Mouse (Mus musculus) liver, embryonic 14.5 days (tissue): ENCODE results near the gene Pate4. TPM values are rescaled to one million over a fixed set of nuclear protein-coding genes. Genes with fewer than 3 reads are reported as not detected.
A peak's percentile ranks its signal among the peaks of the same experiment; 100 is the strongest.

Experiments used
- ATAC-seq: fragments of 200-750 bp; cut with Nextera tagmentation; 2 replicates; pipeline ENCODE4 v1.8.0; 2017; ENCODE audit warnings: moderate number of reproducible peaks, mild to moderate bottlenecking, moderate library complexity; ENCODE audit not compliant: insufficient read depth
- DNase-seq, 3 experiments: peaks; one replicate each; pipeline ENCODE4 v3.0.0-alpha.2; 2012 to 2013; ENCODE audit warnings: low read depth in 3 of 3, low spot score in 3 of 3
- H3K27ac ChIP-seq: fragments of 300-500 bp; sonication (generic); 2 replicates; pipeline ENCODE4 v1.5.1; 2014; ENCODE audit warnings: moderate library complexity, mild to moderate bottlenecking, control low read depth, inconsistent platforms
- H3K27me3 ChIP-seq: fragments of 300-500 bp; sonication (generic); 2 replicates; pipeline ENCODE4 v1.6.1; 2014; ENCODE audit warnings: mild to moderate bottlenecking, low read length, moderate library complexity; ENCODE audit not compliant: control insufficient read depth, insufficient read depth
- H3K36me3 ChIP-seq: fragments of 300-500 bp; sonication (generic); replicated peaks from 2 replicates; pipeline ENCODE4 v1.6.1; 2014; ENCODE audit warnings: low read depth; ENCODE audit not compliant: control insufficient read depth, insufficient read depth
- H3K4me1 ChIP-seq, 2 experiments: fragments of 200-500 bp in 1 of 2; fragments of 300-500 bp in 1 of 2; sonication (generic) in 1 of 2; replicated peaks; 2 replicates each; pipeline ENCODE4 v1.6.1; 2012 to 2014; ENCODE audit warnings: antibody characterized with exemption in 1 of 2, inconsistent platforms in 1 of 2, low read length in 1 of 2; ENCODE audit not compliant: control insufficient read depth in 2 of 2, insufficient read depth in 2 of 2
- H3K4me2 ChIP-seq: fragments of 300-500 bp; sonication (generic); 2 replicates; pipeline ENCODE4 v1.6.1; 2014; ENCODE audit warnings: low read depth, mild to moderate bottlenecking, control low read depth, moderate library complexity
- H3K4me3 ChIP-seq, 2 experiments: fragments of 200-500 bp in 1 of 2; fragments of 300-500 bp in 1 of 2; sonication (generic) in 1 of 2; 2 replicates each; pipeline ENCODE4 v1.5.1; 2012 to 2014; ENCODE audit warnings: low read depth in 2 of 2, low read length in 2 of 2, mild to moderate bottlenecking in 2 of 2, control low read depth in 1 of 2, inconsistent platforms in 1 of 2, moderate library complexity in 1 of 2; ENCODE audit not compliant: insufficient read depth in 1 of 2
- H3K9ac ChIP-seq: fragments of 300-500 bp; sonication (generic); replicated peaks from 2 replicates; pipeline ENCODE4 v1.6.1; 2014; ENCODE audit warnings: mild to moderate bottlenecking, control low read depth, moderate library complexity
- H3K9me3 ChIP-seq: fragments of 300-500 bp; sonication (generic); 2 replicates; pipeline ENCODE4 v1.6.1; 2016; ENCODE audit warnings: low read length, mixed read lengths; ENCODE audit not compliant: control insufficient read depth
- CTCF ChIP-seq: IDR thresholded peaks from 2 replicates; pipeline ENCODE4 v1.5.1; 2016; ENCODE audit warnings: antibody characterized with exemption, low read depth, control low read depth
- EP300 ChIP-seq: IDR thresholded peaks from 2 replicates; pipeline ENCODE4 v1.6.1; 2016; ENCODE audit warnings: antibody characterized with exemption, low read depth
- WGBS: fragments of 180-500 bp; shearing (Covaris S2); extraction: QIAGEN DNeasy Blood & Tissue Kit; methylation state at CpG from one replicate; pipeline ENCODE4 v1.1.7; 2014; ENCODE audit not compliant: insufficient replicate concordance; 5-methylcytosine and 5-hydroxymethylcytosine counted together
- polyA plus RNA-seq, 2 experiments: library from polyadenylated mRNA; depleted of rRNA in 1 of 2; stranded (reverse) in 1 of 2; unstranded in 1 of 2; fragments of >200 nt; fragmentation: Nextera tagmentation in 1 of 2; extraction: Ambion mirVana in 1 of 2; gene quantifications; 2 replicates each; pipeline versions ENCODE4 v1.2.1 to v1.2.3; 2012 to 2014

The Pate4 gene
- polyA plus RNA-seq, 2 experiments, result not detected

DNA sequence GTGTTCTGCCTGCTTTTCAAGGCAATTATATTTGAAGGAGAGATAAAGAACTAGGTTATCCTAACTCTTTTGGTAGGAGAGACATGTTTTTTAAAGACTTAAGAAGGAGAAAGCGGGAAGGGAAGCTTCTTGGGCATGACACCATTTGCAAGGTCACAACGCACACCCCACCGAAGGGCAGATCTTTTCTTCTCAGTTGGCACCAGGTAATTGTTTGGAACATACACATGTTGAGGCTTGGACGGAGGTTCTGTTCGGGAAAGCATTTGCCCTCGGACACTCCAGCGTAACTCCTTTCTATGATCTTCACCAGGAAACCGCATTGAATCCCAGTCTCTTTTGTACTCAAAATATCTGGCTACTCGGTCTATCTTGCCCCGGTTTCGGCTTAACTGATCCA lies 50.7 kb downstream of the Pate4 start:
- no peak for TF ChIP-seq CTCF
- no peak for TF ChIP-seq EP300
- Histone ChIP-seq H3K27me3 (peaks cover 31% of the 10 kb centered on the region), H3K9me3 (no peaks in the 10 kb centered on the region), H3K27ac (no peak overlapping the region), H3K4me2 (no peak overlapping the region), H3K4me1 (peaks cover 6 to 10% of the 10 kb centered on the region in 2 experiments), H3K9ac (no peak overlapping the region), H3K36me3 (peaks cover 28% of the 10 kb centered on the region), H3K4me3 (no peak overlapping the region)
- 85% methylated on average over 11 of the region's 11 CpGs for WGBS
- DNase-seq, result no peak
- ATAC-seq, result no peak

DNA sequence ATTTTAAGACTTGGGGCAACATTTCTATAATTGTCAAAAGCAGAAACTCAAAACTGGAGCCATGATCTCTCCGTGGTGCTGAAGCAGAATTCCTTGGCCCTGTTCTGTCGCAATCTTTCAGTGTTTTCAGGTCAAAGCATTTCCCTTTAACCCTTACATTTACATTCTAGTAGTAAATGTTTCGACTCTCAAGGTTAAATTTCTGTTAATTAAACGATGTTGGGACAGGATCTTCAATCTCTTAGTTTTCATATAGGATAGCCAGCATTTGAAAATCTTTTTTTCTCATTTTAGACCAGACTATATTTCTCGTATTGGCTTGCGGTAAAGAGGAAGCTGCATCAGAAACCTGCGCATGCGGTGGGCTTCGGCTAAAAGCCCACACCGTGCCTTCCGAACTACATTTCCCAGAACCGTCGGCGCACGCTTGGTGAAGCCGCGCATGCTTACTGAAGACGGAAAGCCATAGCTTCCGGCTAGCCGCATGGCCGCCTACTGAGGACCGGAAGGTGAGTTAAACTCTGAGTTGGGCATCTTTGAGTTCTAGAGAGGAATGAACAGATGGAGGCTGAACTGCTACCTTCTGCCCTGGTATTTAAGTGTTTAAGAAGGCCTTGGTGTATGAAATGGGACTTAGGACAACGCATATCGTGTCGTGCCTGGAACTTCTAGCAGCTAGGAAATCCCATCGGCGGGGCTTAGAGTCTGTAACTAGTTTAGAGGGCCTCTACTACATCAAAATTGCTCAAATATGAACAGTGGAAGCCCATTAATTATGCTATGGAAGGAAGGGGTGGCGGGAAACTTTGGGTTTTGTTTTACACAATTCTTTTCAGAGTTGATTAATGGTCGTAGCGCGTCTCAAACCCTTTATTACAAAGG lies 52.5 kb downstream of the Pate4 start:
- Histone ChIP-seq H3K9ac (peak overlapping the region; percentile 56), H3K4me1 (peaks cover 6 to 10% of the 10 kb centered on the region in 2 experiments), H3K27ac (no peak overlapping the region), H3K4me3 (peak overlapping the region; percentile 70 to 86), H3K9me3 (no peaks in the 10 kb centered on the region), H3K36me3 (peaks cover 14% of the 10 kb centered on the region), H3K27me3 (peaks cover 34% of the 10 kb centered on the region), H3K4me2 (peak overlapping the region; percentile 69)
- TF ChIP-seq CTCF (no peak), EP300 (no peak)
- 1% methylated on average over 31 of the region's 31 CpGs for WGBS
- ATAC-seq, result peak; percentile 76
- DNase-seq, result peak; percentile 54 to 60 (median 54)

- under 1% methylated on average over 58 of the region's 59 CpGs for WGBS
- peaks cover 34% of the 10 kb centered on the region for H3K27me3 ChIP-seq
- H3K27ac ChIP-seq, result no peak within 1 kb of the TSS
- H3K9me3 ChIP-seq, result no peaks in the 10 kb centered on the region
- peak within 1 kb of the TSS; percentile 70 to 86 for H3K4me3 ChIP-seq
- peak; percentile 27; the same call in 1 of the 2 replicates for ATAC-seq
- no peak for DNase-seq
- peak within 1 kb of the TSS; percentile 69 for H3K4me2 ChIP-seq
- peak within 1 kb of the TSS; percentile 56 for H3K9ac ChIP-seq
- peaks cover 12% of the 10 kb centered on the region for H3K36me3 ChIP-seq
- peaks cover 6 to 10% of the 10 kb centered on the region in 2 experiments for H3K4me1 ChIP-seq
- TF ChIP-seq CTCF (no peak), EP300 (no peak)
Measured at GRCm38 (mm10) chr9:35558257-35559008, 53.3 kb downstream of the Pate4 start, which contains the start of the genes Ddx25 and Pus3. Gene Ddx25, minus strand, starts transcription at chr9:35558528. Gene Pus3, plus strand, starts transcription at chr9:35558595.

Other genes with a start within 250 kb of the Pate4 start
- 0.52 TPM in 2 replicates for gene Cdon, start 190.8 kb downstream of the Pate4 start, polyA plus RNA-seq (2012; rRNA removed)
- 0.21 and 0.36 TPM in 2 replicates for gene Cdon, start 190.8 kb downstream of the Pate4 start, polyA plus RNA-seq (2014; fragmentation: Nextera tagmentation; extraction: Ambion mirVana)
- not detected in 2 replicates for gene Gm1113, start 93.7 kb downstream of the Pate4 start, polyA plus RNA-seq (2012; rRNA removed)
- not detected in 2 replicates for gene Gm1113, start 93.7 kb downstream of the Pate4 start, polyA plus RNA-seq (2014; fragmentation: Nextera tagmentation; extraction: Ambion mirVana)
- gene Ddx25, start 53.4 kb downstream of the Pate4 start, polyA plus RNA-seq (2012; rRNA removed), result 0.10 and 0.15 TPM in 2 replicates
- gene Ddx25, start 53.4 kb downstream of the Pate4 start, polyA plus RNA-seq (2014; fragmentation: Nextera tagmentation; extraction: Ambion mirVana), result 0.17 and 0.19 TPM in 2 replicates
- 3.4 and 6.0 TPM in 2 replicates for gene Pus3, start 53.3 kb downstream of the Pate4 start, polyA plus RNA-seq (2012; rRNA removed)
- gene Pus3, start 53.3 kb downstream of the Pate4 start, polyA plus RNA-seq (2014; fragmentation: Nextera tagmentation; extraction: Ambion mirVana), result 7.2 and 7.7 TPM in 2 replicates
- gene Pate2, start 41.7 kb downstream of the Pate4 start, polyA plus RNA-seq (2012; rRNA removed), result 0.06 and 0.09 TPM in 2 replicates
- 0.19 and 0.29 TPM in 2 replicates for gene Pate2, start 41.7 kb downstream of the Pate4 start, polyA plus RNA-seq (2014; fragmentation: Nextera tagmentation; extraction: Ambion mirVana)
- gene Hyls1, start 41.5 kb downstream of the Pate4 start, polyA plus RNA-seq (2012; rRNA removed), result 2.3 and 3.9 TPM in 2 replicates
- 8.6 and 9.1 TPM in 2 replicates for gene Hyls1, start 41.5 kb downstream of the Pate4 start, polyA plus RNA-seq (2014; fragmentation: Nextera tagmentation; extraction: Ambion mirVana)
- gene Pate3, start 36.3 kb upstream of the Pate4 start, polyA plus RNA-seq (2012; rRNA removed), result not detected in 2 replicates
- not detected in 2 replicates for gene Pate3, start 36.3 kb upstream of the Pate4 start, polyA plus RNA-seq (2014; fragmentation: Nextera tagmentation; extraction: Ambion mirVana)
- gene Pate1, start 75.4 kb upstream of the Pate4 start, polyA plus RNA-seq (2012; rRNA removed), result not detected in 2 replicates
- not detected in 2 replicates for gene Pate1, start 75.4 kb upstream of the Pate4 start, polyA plus RNA-seq (2014; fragmentation: Nextera tagmentation; extraction: Ambion mirVana)
- not detected in 2 replicates for gene Gm17677, start 129.1 kb upstream of the Pate4 start, polyA plus RNA-seq (2012; rRNA removed)
- gene Gm17677, start 129.1 kb upstream of the Pate4 start, polyA plus RNA-seq (2014; fragmentation: Nextera tagmentation; extraction: Ambion mirVana), result not detected in 2 replicates
- gene Gm17727, start 166.2 kb upstream of the Pate4 start, polyA plus RNA-seq (2012; rRNA removed), result not detected in 2 replicates
- gene Gm17727, start 166.2 kb upstream of the Pate4 start, polyA plus RNA-seq (2014; fragmentation: Nextera tagmentation; extraction: Ambion mirVana), result not detected in 2 replicates
- gene Gm27235, start 178.2 kb upstream of the Pate4 start, polyA plus RNA-seq (2012; rRNA removed), result not detected in 2 replicates
- gene Gm27235, start 178.2 kb upstream of the Pate4 start, polyA plus RNA-seq (2014; fragmentation: Nextera tagmentation; extraction: Ambion mirVana), result not detected in 2 replicates
- not detected in 2 replicates for gene D730048I06Rik, start 178.2 kb upstream of the Pate4 start, polyA plus RNA-seq (2012; rRNA removed)
- gene D730048I06Rik, start 178.2 kb upstream of the Pate4 start, polyA plus RNA-seq (2014; fragmentation: Nextera tagmentation; extraction: Ambion mirVana), result not detected in 2 replicates
- not detected in 2 replicates for gene 9230110F15Rik, start 232.2 kb upstream of the Pate4 start, polyA plus RNA-seq (2012; rRNA removed)
- gene 9230110F15Rik, start 232.2 kb upstream of the Pate4 start, polyA plus RNA-seq (2014; fragmentation: Nextera tagmentation; extraction: Ambion mirVana), result not detected in 2 replicates